Mouse (Mus musculus) liver, postnatal 0 days (tissue): ENCODE measurements around the gene Cox19. TPM values are rescaled to one million over a fixed set of nuclear protein-coding genes. Genes with fewer than 3 reads are reported as not detected.

Experiments
- ATAC-seq: fragments of 200-750 bp; cut with Nextera tagmentation; 2 replicates; pipeline ENCODE4 v1.8.0; 2017; ENCODE audit warnings: mild to moderate bottlenecking, moderate library complexity
- DNase-seq: peaks from one replicate; pipeline ENCODE4 v3.0.0-alpha.2; 2016
- H3K27ac ChIP-seq: fragments of 300-500 bp; sonication (generic); 2 replicates; pipeline ENCODE4 v1.5.1; 2014; ENCODE audit warnings: antibody characterized with exemption, moderate library complexity, mild to moderate bottlenecking, low read depth
- H3K27me3 ChIP-seq: fragments of 300-500 bp; sonication (generic); 2 replicates; pipeline ENCODE4 v1.6.1; 2014; ENCODE audit warnings: low read length, control low read depth, mixed read lengths; ENCODE audit not compliant: insufficient read depth
- H3K36me3 ChIP-seq: fragments of 300-500 bp; sonication (generic); replicated peaks from 2 replicates; pipeline ENCODE4 v1.6.1; 2014; ENCODE audit warnings: mild to moderate bottlenecking, control low read depth, low read length, moderate library complexity, mixed read lengths; ENCODE audit not compliant: insufficient read depth
- H3K4me1 ChIP-seq: fragments of 300-500 bp; sonication (generic); 2 replicates; pipeline ENCODE4 v1.6.1; 2014; ENCODE audit warnings: antibody characterized with exemption, mild to moderate bottlenecking, control low read depth; ENCODE audit not compliant: insufficient read depth
- H3K4me2 ChIP-seq: fragments of 300-500 bp; sonication (generic); 2 replicates; pipeline ENCODE4 v1.6.1; 2014; ENCODE audit warnings: low read depth, mild to moderate bottlenecking, low read length, moderate library complexity, mixed read lengths
- H3K4me3 ChIP-seq: fragments of 300-500 bp; sonication (generic); 2 replicates; pipeline ENCODE4 v1.5.1; 2014; ENCODE audit warnings: low read depth, low read length
- H3K9ac ChIP-seq: fragments of 300-500 bp; sonication (generic); replicated peaks from 2 replicates; pipeline ENCODE4 v1.6.1; 2014; ENCODE audit warnings: mild to moderate bottlenecking, moderate library complexity
- H3K9me3 ChIP-seq: fragments of 300-500 bp; sonication (generic); 2 replicates; pipeline ENCODE4 v1.6.1; 2016; ENCODE audit warnings: mild to moderate bottlenecking, control low read depth, low read length, mixed read lengths
- CTCF ChIP-seq: sonication (generic); IDR thresholded peaks from 2 replicates; pipeline ENCODE4 v1.5.1; 2016; ENCODE audit warnings: antibody characterized with exemption, low read depth
- EP300 ChIP-seq: IDR thresholded peaks from 2 replicates; pipeline ENCODE4 v1.6.1; 2016; ENCODE audit warnings: antibody characterized with exemption, low read depth, mild to moderate bottlenecking
- WGBS: fragments of 180-500 bp; shearing (Covaris S2); extraction: QIAGEN DNeasy Blood & Tissue Kit; methylation state at CpG from one replicate; pipeline ENCODE4 v1.1.7; 2014; ENCODE audit not compliant: insufficient replicate concordance; 5-methylcytosine and 5-hydroxymethylcytosine counted together
- polyA plus RNA-seq: library from polyadenylated mRNA; unstranded; fragments of >200 nt; fragmentation: Nextera tagmentation; extraction: Ambion mirVana; gene quantifications from 2 replicates; pipeline ENCODE4 v1.2.1, GENCODE M21; 2015

Gene Cox19
- 34.4 and 37.1 TPM in 2 replicates for polyA plus RNA-seq

GRCm38 (mm10) chr5:139351134-139351533, at the start of gene Cox19:
Cox19 (minus strand) TSS chr5:139351418.
- Histone ChIP-seq H3K9ac (no peak within 1 kb of the TSS; the same call in 1 of the 2 replicates), H3K9me3 (no peaks in the 10 kb centered on the region), H3K36me3 (no peaks in the 10 kb centered on the region), H3K4me3 (no peak within 1 kb of the TSS), H3K27me3 (no peaks in the 10 kb centered on the region), H3K4me1 (0 out of 2 replicates have a peak, but pooled peaks cover 4% of the 10 kb centered on the region), H3K27ac (0 out of 2 replicates have a peak within 1 kb of the TSS, but pooled peaks have one; percentile 29), H3K4me2 (0 out of 2 replicates have a peak within 1 kb of the TSS, but pooled peaks have one; percentile 18)
- ATAC-seq (no peak), DNase-seq (no peak)
- WGBS: 48% methylated on average over 5 of the region's 5 CpGs
- no peak for TF ChIP-seq EP300
- TF ChIP-seq CTCF: no peak

GRCm38 (mm10) chr5:139399991-139400390, 48.8 kb upstream of the Cox19 start:
- Histone ChIP-seq H3K9me3 (no peaks in the 10 kb centered on the region), H3K36me3 (peaks cover 3% of the 10 kb centered on the region; the same call in 1 of the 2 replicates), H3K4me2 (no peak overlapping the region), H3K4me3 (no peak overlapping the region), H3K27ac (no peak overlapping the region), H3K27me3 (no peaks in the 10 kb centered on the region), H3K9ac (no peak overlapping the region), H3K4me1 (peaks cover 23% of the 10 kb centered on the region)
- 85% methylated on average over 14 of the region's 14 CpGs for WGBS
- no peak for TF ChIP-seq CTCF
- TF ChIP-seq EP300: no peak
- DNase-seq (no peak), ATAC-seq (no peak)

- Histone ChIP-seq H3K4me3 (no peak overlapping the region), H3K9me3 (no peaks in the 10 kb centered on the region), H3K27ac (no peak overlapping the region), H3K27me3 (no peaks in the 10 kb centered on the region), H3K36me3 (peaks cover 16% of the 10 kb centered on the region), H3K9ac (0 out of 2 replicates have a peak overlapping the region, but pooled peaks have one; percentile 12), H3K4me2 (peak overlapping the region; percentile 47), H3K4me1 (peaks cover 30% of the 10 kb centered on the region)
- no peak for TF ChIP-seq CTCF
- TF ChIP-seq EP300: no peak; the same call in 1 of the 2 replicates
- DNase-seq (no peak), ATAC-seq (no peak)
- WGBS: 76% methylated on average over 5 of the region's 5 CpGs
Observed at GRCm38 (mm10) chr5:139398786-139399185, 47.6 kb upstream of the Cox19 start.

- H3K9ac ChIP-seq: 0 out of 2 replicates have a peak overlapping the region, but pooled peaks have one; percentile 12
- peaks cover 22% of the 10 kb centered on the region for H3K36me3 ChIP-seq
- DNase-seq: peak; percentile 96
- H3K9me3 ChIP-seq: no peaks in the 10 kb centered on the region
- no peak overlapping the region for H3K4me3 ChIP-seq
- 29% methylated on average over 5 of the region's 5 CpGs for WGBS
- peak overlapping the region; percentile 17; the same call in 1 of the 2 replicates for H3K27ac ChIP-seq
- peak overlapping the region; percentile 47 for H3K4me2 ChIP-seq
- peaks cover 29% of the 10 kb centered on the region for H3K4me1 ChIP-seq
- peak; percentile 86 for ATAC-seq
- TF ChIP-seq EP300 (peak; percentile 68; the same call in 1 of the 2 replicates), CTCF (peak; percentile 97)
- H3K27me3 ChIP-seq: no peaks in the 10 kb centered on the region
Observed at GRCm38 (mm10) chr5:139397959-139398753, 46.9 kb upstream of the Cox19 start.

GRCm38 (mm10) chr5:139397359-139397916, 46.2 kb upstream of the Cox19 start:
- Histone ChIP-seq H3K4me2 (no peak overlapping the region), H3K4me3 (no peak overlapping the region), H3K9me3 (no peaks in the 10 kb centered on the region), H3K9ac (no peak overlapping the region), H3K27ac (0 out of 2 replicates have a peak overlapping the region, but pooled peaks have one; percentile 17), H3K27me3 (no peaks in the 10 kb centered on the region), H3K36me3 (peaks cover 29% of the 10 kb centered on the region), H3K4me1 (peaks cover 27% of the 10 kb centered on the region)
- ATAC-seq (peak; percentile 1; the same call in 1 of the 2 replicates), DNase-seq (no peak)
- TF ChIP-seq CTCF (no peak), EP300 (no peak)
- WGBS: 78% methylated on average over 4 of the region's 4 CpGs

GRCm38 (mm10) chr5:139395528-139395927, 44.3 kb upstream of the Cox19 start:
- Histone ChIP-seq H3K9ac (no peak overlapping the region), H3K9me3 (no peaks in the 10 kb centered on the region), H3K27me3 (no peaks in the 10 kb centered on the region), H3K4me3 (no peak overlapping the region), H3K4me2 (no peak overlapping the region), H3K27ac (no peak overlapping the region), H3K4me1 (peaks cover 37% of the 10 kb centered on the region), H3K36me3 (peaks cover 42% of the 10 kb centered on the region)
- WGBS: 85% methylated on average over 4 of the region's 4 CpGs
- ATAC-seq (no peak), DNase-seq (no peak)
- TF ChIP-seq CTCF (no peak), EP300 (no peak)
